Comparison of ENCODE assay signal across 8 mouse cellular contexts in the genomic region with DNA sequence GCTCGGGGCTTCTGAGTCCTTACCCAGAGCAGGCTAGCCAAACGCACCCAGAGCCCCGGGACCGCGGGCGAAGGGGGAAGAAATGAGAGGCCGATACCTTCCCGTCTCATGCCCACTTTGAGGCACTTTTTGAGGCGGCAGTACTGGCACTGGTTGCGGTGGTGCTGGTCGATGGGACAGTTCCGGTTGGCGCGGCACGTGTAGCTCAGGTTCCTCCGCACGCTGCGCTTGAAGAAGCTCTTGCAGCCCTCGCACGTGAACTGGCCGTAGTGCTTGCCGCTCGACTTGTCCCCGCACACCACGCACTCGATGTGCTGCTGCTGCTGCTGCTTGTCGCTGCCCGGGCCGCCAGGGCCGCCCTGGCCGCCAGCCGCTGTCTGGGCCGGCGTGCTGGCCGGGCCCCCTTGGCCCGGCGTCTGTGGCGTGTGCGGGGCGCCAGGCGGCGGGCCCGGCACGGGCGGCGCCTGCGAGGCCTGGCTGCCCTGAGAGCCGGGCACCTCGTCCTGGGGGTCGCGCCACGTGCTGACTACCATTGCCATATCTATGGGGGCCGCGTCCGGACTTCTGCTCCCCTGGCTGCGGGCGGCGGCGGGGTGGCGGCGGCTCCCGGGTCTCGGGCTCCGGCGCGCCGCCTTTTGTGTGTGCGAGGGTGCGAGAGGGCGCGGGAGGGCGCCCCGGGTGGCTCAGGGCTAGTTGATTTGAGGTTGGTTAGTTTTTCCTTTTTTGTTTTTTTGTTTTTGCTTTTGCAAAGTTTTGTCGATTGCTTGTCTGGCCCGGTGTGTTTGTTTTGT. TPM values are rescaled to one million over a fixed set of nuclear protein-coding genes. Genes with fewer than 3 reads are reported as not detected.
DNase-seq lines count a peak whose midpoint lies in the region; ATAC-seq and TF ChIP-seq lines count a peak whose summit lies in the region.

No protein-coding gene starts in this region.

- H3K36me3 ChIP-seq in neural tube, embryonic 11.5 days (ENCODE audit: control insufficient read depth, insufficient read depth, low read length), result peaks cover 9% of the 10 kb centered on the region

- WGBS in neural tube, embryonic 11.5 days, result under 1% methylated on average over 65 of the region's 75 CpGs

- H3K27ac ChIP-seq in left cerebral cortex, adult 2 months, result peak overlapping the region; percentile 44; the same call in 1 of the 2 replicates
- peak overlapping the region; percentile 99 for H3K27ac ChIP-seq in neural tube, embryonic 11.5 days (ENCODE audit: low read depth, low read length)

- peak overlapping the region; percentile 52 for H3K4me3 ChIP-seq in left cerebral cortex, adult 2 months
- H3K4me3 ChIP-seq in neural tube, embryonic 11.5 days (ENCODE audit: low read depth, low read length), result peak overlapping the region; percentile 96

- no peak for DNase-seq in left cerebral cortex, adult 2 months (ENCODE audit: extremely low spot score in 1 of 2, low spot score in 2 of 2)
- DNase-seq in left cerebral cortex, adult 9 months (ENCODE audit: low spot score in 2 of 2), result no peak
- DNase-seq in adrenal gland, postnatal 25 days, result peak; percentile 48
- peak; percentile 63 for DNase-seq in kidney, postnatal 10 days
- peak; percentile 61 for DNase-seq in neural tube, embryonic 11.5 days (ENCODE audit: low spot score)
- DNase-seq in left cerebral cortex, adult 8-10 months (ENCODE audit: low spot score in 2 of 2), result no peak

- peaks cover 22% of the 10 kb centered on the region for H3K4me1 ChIP-seq in neural tube, embryonic 11.5 days (ENCODE audit: control insufficient read depth, insufficient read depth, low read length)

- H3K9ac ChIP-seq in neural tube, embryonic 11.5 days (ENCODE audit: low read length), result peak overlapping the region; percentile 99

- H3K4me2 ChIP-seq in neural tube, embryonic 11.5 days (ENCODE audit: low read depth), result peak overlapping the region; percentile 96

- no peaks in the 10 kb centered on the region for H3K27me3 ChIP-seq in neural tube, embryonic 11.5 days (ENCODE audit: control insufficient read depth, insufficient read depth, low read length)

- 0 out of 2 replicates have a peak, but pooled peaks have one; percentile 8 for ATAC-seq in granulocyte monocyte progenitor cell, adult 5-6 weeks (replicated peaks; ENCODE audit: poor library complexity, severe bottlenecking)
- no peak for ATAC-seq in neural tube, embryonic 11.5 days (ENCODE audit: insufficient read depth, low FRiP score, low TSS enrichment)
- ATAC-seq in CD4-positive, CD25-positive, alpha-beta regulatory T cell, adult 4 months, result no peak

- TF ChIP-seq CTCF in left cerebral cortex, adult 2 months (IDR thresholded peaks at IDR 0.05), result no peak

- intact Hi-C loops in left cerebral cortex, adult 2 months (cut with DNase I), result loop anchor here (1.0 to 10.0 kb wide), 5 partner anchors 10 to 1785 kb away; no protein-coding TSS in a partner anchor

- H3K9me3 ChIP-seq in neural tube, embryonic 11.5 days (ENCODE audit: control insufficient read depth, low read length), result no peaks in the 10 kb centered on the region

RNA-seq across cellular contexts. Expression of a gene that starts 6.5 kb away (rescaled TPM):
- 10 to 100 TPM; 38.9 to 45.2 TPM for total RNA-seq in left cerebral cortex, adult 2 months (2021)
- 101 and 117 TPM in 2 replicates for total RNA-seq in adrenal gland, postnatal 25 days (2021)
- total RNA-seq in granulocyte monocyte progenitor cell, adult 5-6 weeks (2014; fragmentation: Nextera tagmentation), result not detected in 2 replicates
- not detected in 2 replicates for total RNA-seq in granulocyte monocyte progenitor cell, adult 5-6 weeks (2017)
- 88.5 and 95.9 TPM in 2 replicates for polyA plus RNA-seq in neural tube, embryonic 11.5 days (2014; fragmentation: Nextera tagmentation; extraction: Ambion mirVana)
- not detected for polyA plus RNA-seq in CD4-positive, CD25-positive, alpha-beta regulatory T cell, adult 4 months (2017; shearing (Covaris generic))
- total RNA-seq in left cerebral cortex, adult 8-10 months (2022), result 10 to 100 TPM; 20.1 to 32.6 (median 27.2) TPM

Comparison
In these comparisons a context has a peak if more than half of its experiments do, and no peak if none do; other contexts are left out.
1. DNase-seq: peak in adrenal gland, postnatal 25 days (single experiment), kidney, postnatal 10 days (single experiment) and neural tube, embryonic 11.5 days (single experiment); none in left cerebral cortex, adult 2 months (0 of 2), left cerebral cortex, adult 9 months (0 of 2) and left cerebral cortex, adult 8-10 months (0 of 2).
2. RNA of a gene that starts 6.5 kb away (total RNA-seq): 101 to 117 TPM in adrenal gland, postnatal 25 days, 38.9 to 45.2 TPM in left cerebral cortex, adult 2 months and 20.1 to 32.6 TPM in left cerebral cortex, adult 8-10 months; not detected in granulocyte monocyte progenitor cell, adult 5-6 weeks; every median in the first group is over 10 times any median in the second.